Mouse (Mus musculus) heart, embryonic 13.5 days (tissue): Measurements from ENCODE around the gene Myo1c. TPM values are rescaled to one million over a fixed set of nuclear protein-coding genes. Genes with fewer than 3 reads are reported as not detected.
A peak's percentile ranks its signal among the peaks of the same experiment; 100 is the strongest.

Experiments
- ATAC-seq: fragments of 200-750 bp; cut with Nextera tagmentation; 2 replicates; pipeline ENCODE4 v1.8.0; 2017; ENCODE audit warnings: moderate TSS enrichment; ENCODE audit not compliant: insufficient number of reproducible peaks, low FRiP score, low TSS enrichment; ENCODE audit errors: extremely low read depth
- H3K27ac ChIP-seq: fragments of 300-500 bp; sonication (generic); replicated peaks from 2 replicates; pipeline ENCODE4 v1.5.1; 2015; ENCODE audit warnings: moderate library complexity, mild to moderate bottlenecking, inconsistent platforms
- H3K27me3 ChIP-seq: fragments of 300-500 bp; sonication (generic); replicated peaks from 2 replicates; pipeline ENCODE4 v1.6.1; 2015; ENCODE audit warnings: mild to moderate bottlenecking, inconsistent platforms
- H3K36me3 ChIP-seq: fragments of 300-500 bp; sonication (generic); 2 replicates; pipeline ENCODE4 v1.6.1; 2015; ENCODE audit warnings: mild to moderate bottlenecking, inconsistent platforms
- H3K4me1 ChIP-seq: fragments of 300-500 bp; sonication (generic); 2 replicates; pipeline ENCODE4 v1.6.1; 2015; ENCODE audit warnings: inconsistent platforms
- H3K4me2 ChIP-seq: fragments of 300-500 bp; sonication (generic); 2 replicates; pipeline ENCODE4 v1.6.1; 2015; ENCODE audit warnings: inconsistent platforms, mild to moderate bottlenecking, moderate library complexity
- H3K4me3 ChIP-seq: fragments of 300-500 bp; sonication (generic); 2 replicates; pipeline ENCODE4 v1.5.1; 2015; ENCODE audit warnings: moderate library complexity, mild to moderate bottlenecking, inconsistent platforms
- H3K9ac ChIP-seq: fragments of 300-500 bp; sonication (generic); 2 replicates; pipeline ENCODE4 v1.6.1; 2015; ENCODE audit warnings: inconsistent platforms, mild to moderate bottlenecking, moderate library complexity
- H3K9me3 ChIP-seq: fragments of 300-500 bp; sonication (generic); 2 replicates; pipeline ENCODE4 v1.6.1; 2016; ENCODE audit warnings: inconsistent platforms
- WGBS: fragments of 180-500 bp; shearing (Covaris S2); methylation state at CpG from one replicate; pipeline ENCODE4 v1.1.7; 2015; ENCODE audit warnings: mixed read lengths; 5-methylcytosine and 5-hydroxymethylcytosine counted together
- polyA plus RNA-seq: library from polyadenylated mRNA; unstranded; fragments of >200 nt; fragmentation: Nextera tagmentation; extraction: Ambion mirVana; gene quantifications from 2 replicates; pipeline ENCODE4 v1.2.1, GENCODE M21; 2015

The Myo1c gene
- polyA plus RNA-seq, 1 experiment from 2014 or later = 58.4 TPM

DNA sequence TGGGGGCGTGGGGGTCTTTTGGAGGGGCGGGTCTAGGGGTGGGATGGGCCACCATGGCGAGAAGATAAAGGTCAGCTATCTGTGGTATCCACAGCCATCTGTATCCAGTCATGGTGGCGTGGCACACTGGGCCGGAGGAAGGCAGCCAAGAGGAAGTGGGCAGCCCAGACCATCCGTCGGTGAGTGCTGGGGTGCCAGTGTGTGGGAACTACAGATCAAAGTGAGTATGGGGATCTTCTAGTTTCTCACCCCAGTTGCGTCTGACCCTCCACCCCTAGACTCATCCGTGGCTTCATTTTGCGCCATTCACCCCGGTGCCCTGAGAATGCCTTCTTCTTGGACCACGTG lies 19.5 kb downstream of the Myo1c start:
- no peak overlapping the region for H3K27ac ChIP-seq
- peaks cover 93% of the 10 kb centered on the region for H3K36me3 ChIP-seq
- H3K4me1 ChIP-seq = no peaks in the 10 kb centered on the region
- no peaks in the 10 kb centered on the region for H3K27me3 ChIP-seq
- no peaks in the 10 kb centered on the region for H3K9me3 ChIP-seq
- H3K4me3 ChIP-seq = no peak overlapping the region
- 92% methylated on average over 12 of the region's 12 CpGs for whole genome bisulfite sequencing
- no peak overlapping the region for H3K4me2 ChIP-seq
- no peak overlapping the region for H3K9ac ChIP-seq
- no peak for ATAC-seq

DNA sequence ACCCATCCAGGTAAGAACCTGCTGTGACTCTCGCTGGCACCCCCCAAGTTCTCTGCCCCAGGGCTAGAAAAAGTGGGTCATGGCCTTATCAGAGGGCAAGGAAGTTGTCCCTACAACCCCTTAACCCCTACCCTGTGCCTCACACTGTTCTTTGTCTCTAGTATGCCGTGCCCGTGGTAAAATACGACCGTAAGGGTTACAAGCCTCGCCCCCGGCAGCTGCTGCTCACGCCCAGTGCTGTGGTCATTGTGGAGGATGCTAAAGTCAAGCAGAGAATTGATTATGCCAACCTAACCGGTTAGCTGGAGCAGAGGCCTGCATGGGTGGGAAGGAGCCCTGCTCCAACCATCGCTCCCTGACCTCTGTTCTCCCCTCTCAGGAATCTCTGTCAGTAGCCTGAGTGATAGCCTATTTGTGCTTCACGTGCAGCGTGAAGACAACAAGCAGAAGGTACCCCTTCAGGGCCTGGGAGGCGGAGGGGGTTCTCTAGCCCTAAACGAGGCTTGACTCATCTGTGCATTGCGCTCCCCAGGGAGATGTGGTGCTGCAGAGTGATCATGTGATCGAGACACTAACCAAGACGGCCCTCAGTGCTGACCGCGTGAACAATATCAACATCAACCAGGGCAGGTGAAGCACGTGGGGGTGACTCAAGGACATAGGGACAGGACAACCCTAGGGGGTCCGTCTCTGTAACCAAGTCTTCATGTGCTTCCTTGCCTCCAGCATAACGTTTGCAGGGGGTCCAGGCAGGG lies 21.3 kb downstream of the Myo1c start:
- no peaks in the 10 kb centered on the region for H3K9me3 ChIP-seq
- no peaks in the 10 kb centered on the region for H3K4me1 ChIP-seq
- no peak for ATAC-seq
- no peak overlapping the region for H3K4me2 ChIP-seq
- H3K27ac ChIP-seq = no peak overlapping the region
- H3K36me3 ChIP-seq = peaks cover 76% of the 10 kb centered on the region
- no peak overlapping the region for H3K4me3 ChIP-seq
- 83% methylated on average over 22 of the region's 22 CpGs for WGBS
- H3K27me3 ChIP-seq = no peaks in the 10 kb centered on the region
- H3K9ac ChIP-seq = no peak overlapping the region

DNA sequence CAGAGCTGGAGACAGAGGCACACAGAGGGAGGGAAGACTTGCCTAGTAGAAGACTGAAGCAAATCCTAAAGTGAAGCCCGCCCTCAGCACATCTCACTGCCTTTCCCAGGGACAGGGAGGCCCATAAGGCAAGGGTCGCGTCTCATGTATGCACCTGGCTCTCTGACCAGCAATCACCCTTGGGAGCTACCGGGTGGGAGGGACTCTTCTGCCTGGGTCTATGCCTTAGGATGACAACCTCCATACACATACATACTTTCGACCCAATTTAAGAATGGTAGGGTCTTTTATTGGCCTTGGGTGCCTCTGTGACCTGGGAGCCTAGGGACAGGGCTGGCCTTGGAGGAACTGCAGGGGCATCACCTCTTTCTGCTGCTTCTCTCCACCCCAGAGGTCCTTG lies 23.1 kb downstream of the Myo1c start:
- peaks cover 58% of the 10 kb centered on the region for H3K36me3 ChIP-seq
- H3K27me3 ChIP-seq = no peaks in the 10 kb centered on the region
- H3K9ac ChIP-seq = no peak overlapping the region
- H3K4me3 ChIP-seq = no peak overlapping the region
- H3K9me3 ChIP-seq = no peaks in the 10 kb centered on the region
- ATAC-seq = no peak
- peaks cover 9% of the 10 kb centered on the region for H3K4me1 ChIP-seq
- H3K4me2 ChIP-seq = no peak overlapping the region
- 90% methylated on average over 5 of the region's 5 CpGs for WGBS
- H3K27ac ChIP-seq = no peak overlapping the region

DNA sequence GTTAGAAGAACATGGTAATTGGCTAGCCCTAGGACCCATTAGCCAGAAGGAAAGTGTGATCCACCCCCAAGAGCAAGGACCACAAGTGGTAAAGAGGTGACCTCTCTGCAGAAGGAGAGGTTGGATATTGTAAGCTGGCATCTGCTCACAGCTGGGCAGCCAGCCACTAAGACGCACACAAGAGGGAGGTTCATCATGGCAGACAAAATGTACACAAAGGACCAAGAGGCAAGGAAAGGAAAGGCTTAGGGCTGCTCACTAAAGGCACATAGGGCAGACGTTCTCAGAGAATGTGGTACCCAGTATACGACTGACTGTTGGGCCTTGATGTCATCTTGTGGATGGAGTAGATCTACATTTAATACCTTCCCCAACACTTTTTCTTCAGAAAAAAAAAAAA lies 24.6 kb downstream of the Myo1c start:
- H3K9ac ChIP-seq = no peak overlapping the region
- H3K27ac ChIP-seq = no peak overlapping the region
- no peak overlapping the region for H3K4me3 ChIP-seq
- 67% methylated on average over 3 of the region's 3 CpGs for WGBS
- no peak overlapping the region for H3K4me2 ChIP-seq
- no peak for ATAC-seq
- H3K4me1 ChIP-seq = peaks cover 11% of the 10 kb centered on the region
- no peaks in the 10 kb centered on the region for H3K9me3 ChIP-seq
- no peaks in the 10 kb centered on the region for H3K27me3 ChIP-seq
- H3K36me3 ChIP-seq = peaks cover 44% of the 10 kb centered on the region

DNA sequence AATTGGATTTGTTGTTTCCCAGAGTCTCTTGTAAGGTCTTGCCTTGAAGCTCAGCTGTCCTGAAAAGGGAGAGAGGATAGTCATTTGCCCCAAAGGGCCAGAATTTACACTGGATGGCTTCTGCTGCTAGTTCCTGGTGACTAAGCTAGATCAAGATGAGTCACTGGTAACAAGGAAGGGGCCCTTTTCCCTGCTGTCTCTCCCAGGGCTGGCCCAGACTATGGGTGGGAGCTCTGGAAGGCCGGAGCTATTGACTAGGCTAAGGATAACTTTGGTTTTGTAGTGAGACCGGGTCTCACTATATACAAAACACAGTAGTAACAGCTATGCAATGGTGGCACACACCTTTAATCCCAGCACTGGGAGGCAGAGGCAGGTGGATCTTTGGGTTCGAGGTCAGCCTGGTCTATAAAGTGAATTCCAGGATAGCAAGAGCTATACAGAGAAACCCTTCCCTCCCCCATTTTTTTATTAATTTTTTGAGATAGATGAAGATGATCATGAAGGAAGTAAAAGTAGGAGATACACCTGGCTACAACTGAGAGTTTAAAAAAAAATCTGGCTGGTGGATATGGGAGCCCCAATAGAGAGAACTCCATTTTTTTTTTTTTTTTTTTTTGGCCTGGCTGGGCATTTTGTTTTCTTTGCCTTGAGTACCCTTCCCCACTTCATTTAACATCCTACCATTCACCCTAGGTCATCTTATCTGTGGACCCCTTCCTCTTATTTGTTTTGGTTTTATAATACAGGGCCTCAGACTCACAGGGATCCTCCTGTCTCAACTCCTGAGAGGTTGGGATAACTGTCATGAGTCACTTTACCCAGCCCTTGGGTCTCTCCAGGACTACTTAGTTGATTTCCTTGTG lies 27.8 kb downstream of the Myo1c start:
- peak overlapping the region; percentile 90 for H3K4me2 ChIP-seq
- H3K9ac ChIP-seq = peak overlapping the region; percentile 67
- H3K9me3 ChIP-seq = no peaks in the 10 kb centered on the region
- no peaks in the 10 kb centered on the region for H3K27me3 ChIP-seq
- H3K4me1 ChIP-seq = peaks cover 34% of the 10 kb centered on the region
- H3K27ac ChIP-seq = peak overlapping the region; percentile 73
- peaks cover 20% of the 10 kb centered on the region for H3K36me3 ChIP-seq
- H3K4me3 ChIP-seq = peak overlapping the region; percentile 100
- ATAC-seq = no peak
- WGBS = 83% methylated on average over 3 of the region's 3 CpGs

DNA sequence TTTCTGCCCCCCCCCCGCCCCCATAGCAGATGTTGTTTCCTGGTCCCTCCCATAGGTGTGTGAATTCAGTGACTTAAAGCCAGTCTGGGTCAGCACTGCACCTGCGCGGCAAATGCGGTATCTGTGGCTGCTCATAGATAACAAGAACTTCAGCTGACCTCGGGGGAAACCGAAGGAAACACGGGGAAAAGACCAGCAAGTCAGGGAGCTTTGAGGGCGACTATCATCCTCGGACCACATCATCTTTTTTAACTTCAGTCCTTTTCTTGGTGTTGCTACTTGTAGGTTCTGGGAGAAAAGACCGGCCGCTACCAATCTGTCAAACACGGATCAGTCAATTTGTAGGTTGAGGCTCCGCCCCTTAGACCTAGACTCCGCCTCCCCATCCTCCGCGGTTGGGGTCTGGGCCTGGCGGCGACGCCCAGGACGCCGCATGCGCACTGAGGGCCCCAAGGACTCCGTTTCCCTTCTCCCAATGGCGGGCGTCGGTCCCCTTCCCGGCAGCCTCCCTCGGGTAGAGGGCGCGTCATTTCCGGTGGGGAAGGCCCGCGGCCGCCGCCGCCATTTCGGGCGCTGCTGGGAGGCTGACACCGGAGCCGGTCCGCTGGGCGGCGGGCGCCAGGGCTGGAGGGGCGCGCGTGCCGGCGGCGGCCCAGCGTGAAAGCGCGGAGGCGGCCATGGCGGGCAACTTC lies 28.6 kb downstream of the Myo1c start, which contains the start of gene Crk:
Crk (plus strand) TSS at position 513 of the 692 bp plus-strand sequence.
- Histone ChIP-seq H3K4me3 (peak within 1 kb of the TSS; percentile 100), H3K27me3 (no peaks in the 10 kb centered on the region), H3K4me2 (peak within 1 kb of the TSS; percentile 90), H3K36me3 (peaks cover 20% of the 10 kb centered on the region), H3K9me3 (no peaks in the 10 kb centered on the region), H3K27ac (peak within 1 kb of the TSS; percentile 99), H3K4me1 (peaks cover 34% of the 10 kb centered on the region), H3K9ac (peak within 1 kb of the TSS; percentile 99)
- under 1% methylated on average over 55 of the region's 55 CpGs for WGBS
- peak; percentile 94 for ATAC-seq

DNA sequence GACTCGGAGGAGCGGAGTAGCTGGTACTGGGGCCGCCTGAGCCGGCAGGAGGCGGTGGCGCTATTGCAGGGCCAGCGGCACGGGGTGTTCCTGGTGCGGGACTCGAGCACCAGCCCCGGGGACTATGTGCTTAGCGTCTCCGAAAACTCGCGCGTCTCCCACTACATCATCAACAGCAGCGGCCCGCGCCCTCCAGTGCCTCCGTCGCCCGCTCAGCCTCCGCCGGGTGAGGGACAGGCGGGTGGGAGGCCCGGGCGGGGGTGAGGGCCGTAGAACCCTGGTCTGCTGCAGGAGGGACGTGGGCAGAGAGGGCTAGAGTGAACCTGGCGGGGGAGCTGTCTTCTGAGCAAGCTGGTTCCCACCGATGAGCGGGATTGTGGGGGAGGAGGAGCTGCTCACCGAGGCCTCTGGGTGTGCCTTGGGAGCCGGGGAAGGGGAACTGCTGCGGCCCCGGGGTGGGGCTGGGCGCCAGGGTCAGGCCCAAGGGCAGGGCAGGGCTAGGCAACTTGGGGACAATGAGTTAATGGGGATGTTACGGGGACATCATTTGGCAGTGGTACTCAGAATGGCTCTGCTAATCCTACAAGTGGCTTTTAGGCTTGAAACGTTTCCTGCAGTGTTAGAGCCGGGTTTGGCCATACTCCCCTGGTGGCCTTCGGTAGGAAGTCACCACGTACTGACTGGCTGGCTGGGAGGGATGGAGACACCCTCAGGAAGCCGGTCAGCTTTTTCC lies 29.3 kb downstream of the Myo1c start:
- H3K27ac ChIP-seq = peak overlapping the region; percentile 99
- H3K36me3 ChIP-seq = peaks cover 24% of the 10 kb centered on the region
- under 1% methylated on average over 43 of the region's 43 CpGs for WGBS
- no peaks in the 10 kb centered on the region for H3K27me3 ChIP-seq
- ATAC-seq = peak; percentile 69
- H3K9ac ChIP-seq = peak overlapping the region; percentile 99
- peaks cover 36% of the 10 kb centered on the region for H3K4me1 ChIP-seq
- peak overlapping the region; percentile 100 for H3K4me3 ChIP-seq
- H3K4me2 ChIP-seq = peak overlapping the region; percentile 90
- no peaks in the 10 kb centered on the region for H3K9me3 ChIP-seq

DNA sequence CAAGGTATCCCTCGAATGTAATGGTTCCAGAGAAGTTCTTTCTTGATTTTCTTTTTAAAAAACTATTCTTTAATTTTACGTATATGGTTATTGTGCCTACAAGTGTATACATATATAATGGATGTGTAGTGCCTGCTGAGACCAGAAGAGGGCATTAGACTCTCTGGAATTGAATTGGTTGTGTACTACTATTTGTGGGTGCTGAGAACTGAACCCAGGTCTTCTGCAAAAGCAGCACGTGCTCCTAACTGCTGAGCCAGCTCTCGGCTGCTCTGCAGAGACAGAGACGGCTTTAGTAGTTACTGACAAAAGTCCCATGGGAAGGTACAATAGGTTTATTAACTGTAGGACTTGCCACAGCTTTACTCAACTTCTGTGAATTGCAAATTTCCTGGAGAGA lies 34.2 kb downstream of the Myo1c start:
- H3K4me2 ChIP-seq = no peak overlapping the region
- H3K9ac ChIP-seq = no peak overlapping the region
- no peaks in the 10 kb centered on the region for H3K9me3 ChIP-seq
- H3K4me1 ChIP-seq = peaks cover 51% of the 10 kb centered on the region
- no peaks in the 10 kb centered on the region for H3K27me3 ChIP-seq
- 95% methylated on average over 5 of the region's 5 CpGs for WGBS
- no peak for ATAC-seq
- H3K4me3 ChIP-seq = no peak overlapping the region
- no peak overlapping the region for H3K27ac ChIP-seq
- peaks cover 35% of the 10 kb centered on the region for H3K36me3 ChIP-seq

DNA sequence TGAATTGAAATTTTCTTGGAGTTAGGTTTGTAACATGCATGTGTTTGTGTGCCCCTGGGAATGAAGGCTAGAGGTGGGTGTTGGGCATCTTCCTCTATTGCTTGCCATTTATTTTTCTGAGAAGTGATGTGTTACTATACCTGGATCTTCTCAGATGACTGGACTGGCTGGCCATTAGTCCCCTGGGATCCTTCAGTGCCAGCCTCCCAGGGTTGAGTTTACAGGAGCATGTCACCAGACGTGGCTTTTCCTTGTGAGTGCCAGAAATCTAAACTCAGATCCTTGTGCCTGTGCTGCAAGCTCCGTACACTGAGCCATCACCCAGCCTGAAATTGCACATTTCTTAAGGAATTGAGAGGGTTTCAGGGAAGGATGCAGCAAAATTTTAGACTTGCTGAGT lies 34.7 kb downstream of the Myo1c start:
- peaks cover 37% of the 10 kb centered on the region for H3K36me3 ChIP-seq
- H3K27me3 ChIP-seq = no peaks in the 10 kb centered on the region
- no peak overlapping the region for H3K9ac ChIP-seq
- ATAC-seq = no peak
- H3K4me3 ChIP-seq = no peak overlapping the region
- H3K4me1 ChIP-seq = peaks cover 51% of the 10 kb centered on the region
- no peak overlapping the region for H3K27ac ChIP-seq
- no peaks in the 10 kb centered on the region for H3K9me3 ChIP-seq
- H3K4me2 ChIP-seq = no peak overlapping the region
- 65% methylated on average over 2 of the region's 2 CpGs for WGBS

DNA sequence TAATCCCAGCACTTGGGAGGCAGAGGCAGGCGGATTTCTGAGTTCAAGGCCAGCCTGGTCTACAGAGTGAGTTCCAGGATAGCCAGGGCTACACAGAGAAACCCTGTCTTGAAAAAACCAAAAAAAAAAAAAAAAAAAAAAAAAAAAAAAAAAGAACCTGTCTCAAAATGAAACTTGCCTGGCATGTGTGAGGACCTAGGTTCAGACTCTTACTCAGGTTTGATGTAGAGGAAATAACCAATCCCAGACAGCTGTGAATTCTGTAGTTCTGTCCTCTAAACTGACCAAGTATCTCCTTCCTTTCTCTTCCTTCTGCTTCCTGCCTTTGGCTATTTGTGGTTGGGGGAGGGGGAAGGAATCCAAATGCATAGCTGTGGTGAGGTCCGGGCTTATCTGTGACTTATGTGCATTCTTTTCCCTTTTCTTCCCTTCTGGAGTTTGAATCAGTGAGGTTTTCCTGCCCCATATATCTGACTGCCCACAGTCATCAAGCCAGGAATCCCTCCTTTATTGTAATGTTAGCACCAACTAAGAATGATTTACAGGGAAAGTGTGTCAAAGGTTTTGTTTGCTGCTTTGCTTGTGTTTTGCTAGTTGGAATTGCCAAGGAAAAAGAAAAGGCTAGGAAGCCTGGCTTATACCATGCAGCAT lies 37.2 kb downstream of the Myo1c start:
- WGBS = 40% methylated on average over 2 of the region's 2 CpGs
- Histone ChIP-seq H3K27ac (peak overlapping the region; percentile 45), H3K4me3 (no peak overlapping the region), H3K4me1 (peaks cover 29% of the 10 kb centered on the region), H3K9me3 (no peaks in the 10 kb centered on the region), H3K4me2 (peak overlapping the region; percentile 20), H3K9ac (peak overlapping the region; percentile 54; the same call in 1 of the 2 replicates), H3K36me3 (peaks cover 52% of the 10 kb centered on the region), H3K27me3 (no peaks in the 10 kb centered on the region)
- ATAC-seq = no peak
